Mouse (Mus musculus): ENCODE data around the gene Gucy2d.

The Gucy2d gene

GRCm38 (mm10) chr7:98439956-98440466 is at the start of gene Gucy2d:
Gene Gucy2d (plus strand): TSS chr7:98440416.
- peak; percentile 57 for DNase-seq

GRCm38 (mm10) chr7:98390486-98390885 is 49.7 kb upstream of the Gucy2d start:
- no peak for DNase-seq

- no peak for DNase-seq
Measured at GRCm38 (mm10) chr7:98391351-98391936, 48.8 kb upstream of the Gucy2d start.

GRCm38 (mm10) chr7:98392466-98393201 is 47.6 kb upstream of the Gucy2d start:
- no peak for DNase-seq

GRCm38 (mm10) chr7:98402582-98403574 is 37.3 kb upstream of the Gucy2d start:
- no peak for DNase-seq

GRCm38 (mm10) chr7:98403996-98404395 is 36.2 kb upstream of the Gucy2d start:
- DNase-seq, result no peak

GRCm38 (mm10) chr7:98407615-98408014 is 32.6 kb upstream of the Gucy2d start:
- DNase-seq, result no peak

- DNase-seq, result no peak
Measured at GRCm38 (mm10) chr7:98413115-98413514, 27.1 kb upstream of the Gucy2d start.

- DNase-seq, result no peak
Measured at GRCm38 (mm10) chr7:98415550-98415949, 24.7 kb upstream of the Gucy2d start.

GRCm38 (mm10) chr7:98416020-98416419 is 24.2 kb upstream of the Gucy2d start:
- DNase-seq, result no peak

- no peak for DNase-seq
Measured at GRCm38 (mm10) chr7:98418031-98418805, 22.0 kb upstream of the Gucy2d start.

- DNase-seq, result peak; percentile 45
Measured at GRCm38 (mm10) chr7:98419366-98419765, 20.9 kb upstream of the Gucy2d start.

- DNase-seq, result no peak
Measured at GRCm38 (mm10) chr7:98423546-98423945, 16.7 kb upstream of the Gucy2d start.

- DNase-seq, result no peak
Measured at GRCm38 (mm10) chr7:98424396-98424795, 15.8 kb upstream of the Gucy2d start.

- no peak for DNase-seq
Measured at GRCm38 (mm10) chr7:98425551-98425950, 14.7 kb upstream of the Gucy2d start.

GRCm38 (mm10) chr7:98426641-98427040 is 13.6 kb upstream of the Gucy2d start:
- DNase-seq, result no peak

- no peak for DNase-seq
Measured at GRCm38 (mm10) chr7:98427115-98427835, 12.9 kb upstream of the Gucy2d start.

- DNase-seq, result no peak
Measured at GRCm38 (mm10) chr7:98429579-98429978, 10.6 kb upstream of the Gucy2d start.

GRCm38 (mm10) chr7:98430785-98431184 is 9.4 kb upstream of the Gucy2d start:
- DNase-seq, result peak; percentile 85

- peak; percentile 53 for DNase-seq
Measured at GRCm38 (mm10) chr7:98437629-98438028, 2.6 kb upstream of the Gucy2d start.

- no peak for DNase-seq
Measured at GRCm38 (mm10) chr7:98446873-98447272, 6.7 kb downstream of the Gucy2d start.

All from kidney, postnatal 10 days (tissue).